Mouse (Mus musculus) CH12F3 (cell line): ENCODE data around the gene Bst1.

Experiments used
- in situ Hi-C: fragments of 300-500 bp; cut with MboI; formaldehyde crosslinking; loops from 2 replicates; pipeline ENCODE4 v1.14.3; 2020; ENCODE audit warnings: low sequenced_read_pairs

The Bst1 gene

GRCm38 (mm10) chr5:43810427-43811062, 8.1 kb upstream of the Bst1 start:
- in situ Hi-C loops = no loop called here

- in situ Hi-C loops = no loop called here
These were observed 4.1 kb upstream of the Bst1 start for GRCm38 (mm10) chr5:43814536-43814935.

- in situ Hi-C loops = no loop called here
These were observed 2.9 kb upstream of the Bst1 start for GRCm38 (mm10) chr5:43815769-43816168.

GRCm38 (mm10) chr5:43820785-43821184, 2.1 kb downstream of the Bst1 start:
- in situ Hi-C loops = no loop called here

GRCm38 (mm10) chr5:43821538-43821937, 2.9 kb downstream of the Bst1 start, which contains the start of gene Fbxl5:
TSS of gene Fbxl5 (minus strand) at chr5:43821638.
- in situ Hi-C loops = no loop called here

- in situ Hi-C loops = no loop called here
These were observed 3.5 kb downstream of the Bst1 start for GRCm38 (mm10) chr5:43822199-43822598.

- in situ Hi-C loops = no loop called here
These were observed 4.1 kb downstream of the Bst1 start for GRCm38 (mm10) chr5:43822824-43823223.

GRCm38 (mm10) chr5:43824580-43824979, 5.9 kb downstream of the Bst1 start:
- in situ Hi-C loops = no loop called here

GRCm38 (mm10) chr5:43826883-43827282, 8.2 kb downstream of the Bst1 start:
- in situ Hi-C loops = loop anchor here (25.0 kb wide), 1 partner anchor 160 kb away; the partner anchor contains the start of gene Fgfbp1

- in situ Hi-C loops = loop anchor here (25.0 kb wide), 1 partner anchor 160 kb away; the partner anchor contains the start of gene Fgfbp1
These were observed 8.7 kb downstream of the Bst1 start for GRCm38 (mm10) chr5:43827366-43827765.

- in situ Hi-C loops = loop anchor here (25.0 kb wide), 1 partner anchor 151 kb away; the partner anchor contains the start of gene Fgfbp1
These were observed 17.9 kb downstream of the Bst1 start for GRCm38 (mm10) chr5:43836590-43836989.

GRCm38 (mm10) chr5:43837372-43837771, 18.7 kb downstream of the Bst1 start:
- in situ Hi-C loops = loop anchor here (25.0 kb wide), 1 partner anchor 150 kb away; the partner anchor contains the start of gene Fgfbp1

GRCm38 (mm10) chr5:43841144-43842010, 22.7 kb downstream of the Bst1 start:
- in situ Hi-C loops = loop anchor here (25.0 kb wide), 1 partner anchor 146 kb away; the partner anchor contains the start of gene Fgfbp1

GRCm38 (mm10) chr5:43842011-43842285, 23.3 kb downstream of the Bst1 start:
- in situ Hi-C loops = loop anchor here (25.0 kb wide), 1 partner anchor 145 kb away; the partner anchor contains the start of gene Fgfbp1

GRCm38 (mm10) chr5:43842576-43843155, 24.0 kb downstream of the Bst1 start:
- in situ Hi-C loops = loop anchor here (25.0 kb wide), 1 partner anchor 145 kb away; the partner anchor contains the start of gene Fgfbp1

- in situ Hi-C loops = loop anchor here (25.0 kb wide), 1 partner anchor 142 kb away; the partner anchor contains the start of gene Fgfbp1
These were observed 26.4 kb downstream of the Bst1 start for GRCm38 (mm10) chr5:43845083-43845482.

GRCm38 (mm10) chr5:43845646-43846045, 27.0 kb downstream of the Bst1 start:
- in situ Hi-C loops = loop anchor here (25.0 kb wide), 1 partner anchor 142 kb away; the partner anchor contains the start of gene Fgfbp1

GRCm38 (mm10) chr5:43846227-43846626, 27.5 kb downstream of the Bst1 start:
- in situ Hi-C loops = loop anchor here (25.0 kb wide), 1 partner anchor 141 kb away; the partner anchor contains the start of gene Fgfbp1

- in situ Hi-C loops = loop anchor here (25.0 kb wide), 1 partner anchor 140 kb away; the partner anchor contains the start of gene Fgfbp1
These were observed 28.9 kb downstream of the Bst1 start for GRCm38 (mm10) chr5:43847555-43847954.

- in situ Hi-C loops = loop anchor here (25.0 kb wide), 1 partner anchor 139 kb away; the partner anchor contains the start of gene Fgfbp1
These were observed 29.6 kb downstream of the Bst1 start for GRCm38 (mm10) chr5:43848275-43848674.
